Mouse (Mus musculus) neural tube, embryonic 12.5 days (tissue): ENCODE data around the gene Bmp8b. TPM values are rescaled to one million over a fixed set of nuclear protein-coding genes. Genes with fewer than 3 reads are reported as not detected.

ENCODE experiments used
- ATAC-seq: fragments of 200-750 bp; cut with Nextera tagmentation; 2 replicates; pipeline ENCODE4 v1.8.0; 2017; ENCODE audit warnings: low read depth, mild to moderate bottlenecking, moderate TSS enrichment, moderate library complexity; ENCODE audit not compliant: low FRiP score
- H3K27ac ChIP-seq: fragments of 300-500 bp; sonication (generic); 2 replicates; pipeline ENCODE4 v1.5.1; 2016
- H3K27me3 ChIP-seq: fragments of 300-500 bp; sonication (generic); replicated peaks from 2 replicates; pipeline ENCODE4 v1.6.1; 2016; ENCODE audit warnings: mild to moderate bottlenecking
- H3K36me3 ChIP-seq: fragments of 300-500 bp; sonication (generic); 2 replicates; pipeline ENCODE4 v1.6.1; 2016; ENCODE audit warnings: mild to moderate bottlenecking
- H3K4me1 ChIP-seq: fragments of 300-500 bp; sonication (generic); 2 replicates; pipeline ENCODE4 v1.6.1; 2016
- H3K4me2 ChIP-seq: fragments of 300-500 bp; sonication (generic); replicated peaks from 2 replicates; pipeline ENCODE4 v1.6.1; 2016; ENCODE audit warnings: mild to moderate bottlenecking
- H3K4me3 ChIP-seq: fragments of 300-500 bp; sonication (generic); 2 replicates; pipeline ENCODE4 v1.5.1; 2016
- H3K9ac ChIP-seq: fragments of 300-500 bp; sonication (generic); 2 replicates; pipeline ENCODE4 v1.6.1; 2016; ENCODE audit warnings: mild to moderate bottlenecking
- H3K9me3 ChIP-seq: fragments of 300-500 bp; sonication (generic); 2 replicates; pipeline ENCODE4 v1.6.1; 2016; ENCODE audit warnings: mild to moderate bottlenecking
- WGBS: fragments of 180-500 bp; shearing (Covaris S2); methylation state at CpG from one replicate; pipeline ENCODE4 v1.1.7; 2016; 5-methylcytosine and 5-hydroxymethylcytosine counted together
- polyA plus RNA-seq: library from polyadenylated mRNA; unstranded; fragments of >200 nt; fragmentation: Nextera tagmentation; extraction: Ambion mirVana; gene quantifications from 2 replicates; pipeline ENCODE4 v1.2.1, GENCODE M21; 2016

Gene Bmp8b
- 0.22 and 0.29 TPM in 2 replicates for polyA plus RNA-seq

DNA sequence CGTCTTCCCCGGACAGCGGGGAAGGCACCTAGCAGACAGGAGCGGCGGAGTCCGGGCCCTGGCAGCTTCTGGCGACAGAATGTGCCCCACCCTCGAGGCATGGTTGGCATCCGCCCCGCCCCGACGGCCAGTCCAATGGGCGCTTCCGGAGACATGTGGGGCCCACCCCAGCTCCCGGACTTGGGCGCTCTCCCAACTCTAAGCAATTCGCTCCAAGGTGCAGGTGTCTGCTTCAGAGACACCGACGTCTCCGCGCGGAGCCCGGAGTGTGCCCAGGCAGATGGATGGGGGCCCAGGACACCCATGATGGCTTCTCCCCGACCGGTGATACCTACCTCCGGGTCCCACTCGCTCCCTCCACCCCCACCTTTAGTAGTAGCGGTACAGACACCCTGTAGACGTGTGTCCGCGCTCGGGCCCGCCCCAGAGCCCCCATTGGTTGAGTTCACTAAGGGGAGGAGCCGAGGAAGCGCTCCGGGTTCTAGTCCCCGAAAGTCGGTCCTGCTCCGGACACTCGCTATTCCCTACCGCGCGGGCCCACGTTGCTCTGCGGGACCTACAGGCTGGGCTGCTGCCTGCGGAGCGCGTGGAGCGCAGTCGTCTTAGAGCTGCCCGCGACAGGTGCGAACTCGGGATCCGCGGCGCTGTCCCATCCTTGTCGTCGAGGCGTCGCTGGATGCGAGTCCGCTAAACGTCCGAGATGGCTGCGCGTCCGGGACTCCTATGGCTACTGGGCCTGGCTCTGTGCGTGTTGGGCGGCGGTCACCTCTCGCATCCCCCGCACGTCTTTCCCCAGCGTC, at the start of gene Bmp8b:
TSS of gene Bmp8b (plus strand) at position 515 of the 800 bp plus-strand sequence.
- Histone ChIP-seq H3K4me3 (peak within 1 kb of the TSS; percentile 24), H3K9ac (no peak within 1 kb of the TSS), H3K4me1 (peaks cover 8% of the 10 kb centered on the region), H3K36me3 (no peaks in the 10 kb centered on the region), H3K9me3 (no peaks in the 10 kb centered on the region), H3K4me2 (peak within 1 kb of the TSS; percentile 55), H3K27ac (no peak within 1 kb of the TSS), H3K27me3 (peaks cover 41% of the 10 kb centered on the region)
- peak; percentile 48; the same call in 1 of the 2 replicates for ATAC-seq
- WGBS = 5% methylated on average over 75 of the region's 75 CpGs

DNA sequence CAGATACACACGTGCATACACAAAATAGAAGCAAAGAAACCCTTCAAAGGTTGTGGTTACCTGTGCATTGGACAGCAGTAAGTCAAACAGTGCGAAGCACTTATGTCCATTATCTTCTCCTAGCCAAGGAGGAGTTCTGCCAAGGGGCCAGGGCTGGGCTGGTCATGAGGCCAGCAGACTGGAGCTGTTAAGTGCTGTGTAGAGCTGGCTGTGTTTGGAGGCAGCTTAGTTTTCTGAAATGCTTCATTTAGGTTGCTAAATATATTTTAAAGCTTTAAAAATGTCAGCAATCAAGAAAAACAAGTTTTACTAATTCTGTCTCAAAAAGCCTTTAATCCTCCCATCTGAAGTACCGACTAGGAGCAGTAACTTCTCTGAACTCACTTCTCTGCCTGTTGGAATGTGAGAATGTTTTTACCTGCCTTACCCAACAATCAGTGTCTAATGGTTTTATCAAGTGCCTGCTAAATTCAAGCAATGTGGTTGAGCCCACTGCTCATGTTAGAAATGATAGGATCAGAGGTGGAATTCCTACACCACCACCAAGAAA, 48.3 kb upstream of the Bmp8b start:
- Histone ChIP-seq H3K36me3 (peaks cover 53% of the 10 kb centered on the region), H3K9me3 (no peaks in the 10 kb centered on the region), H3K4me1 (peaks cover 24% of the 10 kb centered on the region), H3K4me3 (no peak overlapping the region), H3K27me3 (no peaks in the 10 kb centered on the region), H3K27ac (no peak overlapping the region), H3K4me2 (no peak overlapping the region), H3K9ac (no peak overlapping the region)
- no peak for ATAC-seq
- WGBS = 94% methylated on average over 3 of the region's 3 CpGs

DNA sequence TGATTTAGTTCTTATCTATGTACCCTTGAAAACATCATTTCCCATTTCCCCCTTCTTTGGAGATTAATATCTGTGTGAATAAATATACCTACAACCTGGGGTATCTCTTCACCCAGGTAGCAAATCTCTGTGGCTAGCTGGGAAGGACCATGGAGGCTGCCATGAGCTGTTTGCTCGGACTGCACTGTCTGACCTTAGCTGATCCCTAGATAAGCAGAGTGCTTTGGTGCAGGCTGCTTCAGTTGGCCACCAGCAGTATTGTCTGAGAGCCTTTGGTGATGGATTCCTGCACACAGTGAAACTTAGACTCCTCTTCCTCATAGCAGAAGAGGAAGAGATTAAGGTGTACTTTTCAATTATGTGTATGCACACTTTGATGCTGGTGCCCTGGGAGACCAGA, 47.0 kb upstream of the Bmp8b start:
- Histone ChIP-seq H3K27ac (no peak overlapping the region), H3K36me3 (peaks cover 41% of the 10 kb centered on the region), H3K27me3 (no peaks in the 10 kb centered on the region), H3K4me2 (no peak overlapping the region), H3K9ac (no peak overlapping the region), H3K9me3 (no peaks in the 10 kb centered on the region), H3K4me1 (peaks cover 19% of the 10 kb centered on the region), H3K4me3 (no peak overlapping the region)
- WGBS = 83% methylated on average over 1 of the region's 1 CpGs
- no peak for ATAC-seq

DNA sequence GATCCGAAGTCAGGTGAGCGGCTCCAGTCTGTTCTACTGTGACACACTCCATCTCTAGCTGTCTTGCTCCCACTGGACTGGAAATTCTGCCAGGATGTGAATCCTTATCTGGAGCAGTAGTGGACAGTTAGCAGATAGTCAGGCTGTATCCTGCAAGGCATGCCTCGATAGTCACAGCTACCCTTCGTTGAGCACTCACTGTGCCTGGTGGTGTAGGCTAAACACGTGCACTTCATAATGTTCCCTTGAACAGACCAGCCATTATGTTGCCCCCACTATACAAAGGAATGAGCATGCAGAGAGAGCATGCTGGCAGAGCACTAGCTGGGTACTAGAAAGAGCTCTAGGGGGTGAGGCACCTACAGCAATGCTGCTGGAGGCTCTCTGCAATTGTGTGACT, 43.2 kb upstream of the Bmp8b start:
- H3K4me2 ChIP-seq = no peak overlapping the region
- no peaks in the 10 kb centered on the region for H3K27me3 ChIP-seq
- no peak overlapping the region for H3K4me3 ChIP-seq
- no peak for ATAC-seq
- H3K36me3 ChIP-seq = peaks cover 5% of the 10 kb centered on the region; the same call in 1 of the 2 replicates
- 68% methylated on average over 5 of the region's 5 CpGs for WGBS
- H3K4me1 ChIP-seq = peaks cover 11% of the 10 kb centered on the region; the same call in 1 of the 2 replicates
- no peak overlapping the region for H3K9ac ChIP-seq
- H3K9me3 ChIP-seq = no peaks in the 10 kb centered on the region
- no peak overlapping the region for H3K27ac ChIP-seq

DNA sequence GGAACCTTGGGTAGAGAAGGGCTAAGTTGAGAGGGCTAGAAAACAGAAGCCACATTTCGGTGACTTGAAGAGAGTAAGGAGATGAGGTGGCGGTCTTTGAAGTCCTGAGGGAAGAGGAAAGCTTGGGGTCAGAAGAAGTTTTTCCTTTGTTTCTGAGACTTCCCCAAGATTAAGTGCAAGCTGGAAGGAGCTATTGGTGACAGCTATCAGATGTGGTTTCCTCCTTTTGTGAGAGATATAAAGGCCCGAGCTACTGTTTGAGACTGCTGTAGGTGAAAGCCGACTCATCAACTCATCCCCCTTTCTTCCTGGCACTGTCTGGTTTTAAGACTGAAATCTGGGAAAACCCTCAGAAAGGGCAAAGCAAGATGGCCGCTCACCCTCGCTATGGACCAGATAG, 36.3 kb upstream of the Bmp8b start:
- no peak overlapping the region for H3K4me2 ChIP-seq
- no peaks in the 10 kb centered on the region for H3K27me3 ChIP-seq
- WGBS = 89% methylated on average over 6 of the region's 6 CpGs
- H3K27ac ChIP-seq = no peak overlapping the region
- no peak overlapping the region for H3K9ac ChIP-seq
- H3K4me3 ChIP-seq = no peak overlapping the region
- H3K36me3 ChIP-seq = no peaks in the 10 kb centered on the region
- peaks cover 3% of the 10 kb centered on the region; the same call in 1 of the 2 replicates for H3K4me1 ChIP-seq
- ATAC-seq = no peak
- H3K9me3 ChIP-seq = no peaks in the 10 kb centered on the region

DNA sequence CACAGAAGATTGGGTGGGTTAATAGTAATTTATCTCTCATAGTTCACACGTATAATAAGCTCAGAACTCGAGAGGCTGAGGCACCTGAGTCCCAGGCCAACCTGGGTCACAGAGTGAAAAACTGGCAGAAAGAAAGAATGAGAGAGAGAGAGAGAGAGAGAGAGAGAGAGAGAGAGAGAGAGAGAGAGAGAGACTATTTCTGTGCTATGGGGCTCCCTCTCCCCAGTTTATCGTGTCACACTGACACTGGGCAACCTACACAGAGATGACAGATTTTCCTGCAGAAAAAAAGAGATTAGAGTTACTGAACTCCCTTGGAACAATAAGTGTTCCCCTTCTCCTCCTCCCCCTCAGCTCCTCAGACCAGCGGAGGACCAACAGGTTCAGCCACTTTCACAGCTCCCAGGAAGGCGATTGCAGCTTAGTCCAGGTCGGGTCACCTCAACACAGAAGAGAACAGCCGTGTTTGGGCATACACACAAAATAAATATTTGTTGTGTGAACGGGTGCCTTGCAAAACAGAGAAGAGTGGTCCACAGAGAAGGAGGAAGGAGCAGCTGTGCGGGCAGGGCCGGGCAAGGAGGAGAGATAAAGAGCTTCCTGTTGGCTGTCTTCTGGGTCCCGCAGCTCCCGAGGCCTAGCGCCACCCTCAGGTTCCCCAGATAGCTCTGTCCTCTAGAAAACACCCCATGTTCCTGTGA, 33.5 kb upstream of the Bmp8b start:
- ATAC-seq = peak; percentile 58; the same call in 1 of the 2 replicates

DNA sequence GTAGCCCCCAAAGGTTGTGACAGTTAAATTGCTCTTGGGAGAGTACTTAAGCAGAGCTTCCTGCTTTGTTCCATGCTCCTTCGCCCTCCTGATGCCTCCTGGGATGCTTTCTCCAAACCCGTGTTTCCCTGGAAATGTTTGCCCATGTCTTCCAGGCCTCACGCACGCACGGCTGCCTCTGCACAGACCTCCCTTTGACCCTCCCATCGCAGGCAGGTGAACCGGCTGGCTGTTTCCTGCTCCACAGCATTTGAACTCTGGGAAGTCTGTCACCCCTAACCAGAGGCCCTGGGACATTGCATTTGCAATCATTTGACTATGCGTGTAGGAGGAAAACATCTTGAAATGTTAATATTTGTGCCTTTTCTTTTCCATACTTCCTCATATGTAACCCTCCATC, 28.0 kb upstream of the Bmp8b start:
- Histone ChIP-seq H3K4me2 (no peak overlapping the region), H3K9ac (no peak overlapping the region), H3K27me3 (no peaks in the 10 kb centered on the region), H3K9me3 (no peaks in the 10 kb centered on the region), H3K36me3 (no peaks in the 10 kb centered on the region), H3K4me3 (no peak overlapping the region), H3K4me1 (no peaks in the 10 kb centered on the region), H3K27ac (no peak overlapping the region)
- WGBS = 65% methylated on average over 8 of the region's 8 CpGs
- ATAC-seq = no peak

More for the DNA sequence above, 33.5 kb upstream of the Bmp8b start:
- Histone ChIP-seq H3K4me2 (peak overlapping the region; percentile 41), H3K27me3 (no peaks in the 10 kb centered on the region), H3K9me3 (no peaks in the 10 kb centered on the region), H3K27ac (no peak overlapping the region), H3K4me3 (no peak overlapping the region), H3K9ac (no peak overlapping the region), H3K36me3 (no peaks in the 10 kb centered on the region), H3K4me1 (peaks cover 3% of the 10 kb centered on the region; the same call in 1 of the 2 replicates)
- 16% methylated on average over 13 of the region's 13 CpGs for WGBS

DNA sequence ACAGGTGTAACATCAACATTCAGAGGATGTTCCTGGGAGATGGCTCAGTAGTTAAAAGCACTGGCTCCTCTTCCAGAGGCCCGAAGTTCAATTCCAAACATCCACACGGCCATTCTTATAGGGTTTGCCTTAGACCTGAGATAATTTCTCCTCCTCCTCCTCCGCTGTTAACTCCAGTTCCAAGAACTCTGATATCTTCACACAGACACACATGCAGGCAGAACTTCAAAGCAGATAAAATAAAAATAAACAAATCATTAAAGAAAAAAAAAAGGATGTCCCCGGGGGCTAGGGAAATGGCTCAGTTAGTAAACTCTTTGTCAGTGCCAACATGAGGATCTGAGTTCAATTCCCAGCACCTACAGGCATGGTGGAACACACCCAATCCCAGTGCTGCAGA, 26.7 kb upstream of the Bmp8b start:
- ATAC-seq = no peak
- no peak overlapping the region for H3K9ac ChIP-seq
- no peaks in the 10 kb centered on the region for H3K9me3 ChIP-seq
- H3K36me3 ChIP-seq = no peaks in the 10 kb centered on the region
- H3K4me1 ChIP-seq = no peaks in the 10 kb centered on the region
- H3K27me3 ChIP-seq = no peaks in the 10 kb centered on the region
- H3K4me3 ChIP-seq = no peak overlapping the region
- WGBS = 92% methylated on average over 4 of the region's 4 CpGs
- H3K27ac ChIP-seq = no peak overlapping the region
- H3K4me2 ChIP-seq = no peak overlapping the region

DNA sequence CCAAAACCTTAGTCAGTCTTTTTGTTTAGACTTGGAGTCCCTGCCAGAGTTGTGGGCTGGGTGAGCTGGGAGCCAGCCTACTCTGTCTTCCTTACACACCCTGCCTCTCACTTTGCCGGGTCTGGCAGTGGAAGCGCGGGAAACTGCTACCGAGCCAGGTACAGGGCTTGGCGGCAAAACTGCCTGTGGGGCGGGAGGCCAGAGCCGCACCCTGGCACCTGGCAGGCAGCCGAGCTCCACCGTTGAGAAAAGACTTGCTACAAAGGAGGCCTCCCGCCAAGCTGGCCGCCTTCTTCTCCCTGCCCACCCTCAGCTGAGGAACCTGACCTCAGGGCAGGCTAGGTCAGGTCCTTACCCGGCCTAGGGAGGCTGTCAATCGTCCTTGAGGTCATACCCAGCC, 24.2 kb upstream of the Bmp8b start:
- Histone ChIP-seq H3K36me3 (no peaks in the 10 kb centered on the region), H3K27me3 (no peaks in the 10 kb centered on the region), H3K4me1 (no peaks in the 10 kb centered on the region), H3K4me2 (no peak overlapping the region), H3K9ac (no peak overlapping the region), H3K4me3 (no peak overlapping the region), H3K27ac (no peak overlapping the region), H3K9me3 (no peaks in the 10 kb centered on the region)
- 41% methylated on average over 13 of the region's 13 CpGs for WGBS
- no peak for ATAC-seq

DNA sequence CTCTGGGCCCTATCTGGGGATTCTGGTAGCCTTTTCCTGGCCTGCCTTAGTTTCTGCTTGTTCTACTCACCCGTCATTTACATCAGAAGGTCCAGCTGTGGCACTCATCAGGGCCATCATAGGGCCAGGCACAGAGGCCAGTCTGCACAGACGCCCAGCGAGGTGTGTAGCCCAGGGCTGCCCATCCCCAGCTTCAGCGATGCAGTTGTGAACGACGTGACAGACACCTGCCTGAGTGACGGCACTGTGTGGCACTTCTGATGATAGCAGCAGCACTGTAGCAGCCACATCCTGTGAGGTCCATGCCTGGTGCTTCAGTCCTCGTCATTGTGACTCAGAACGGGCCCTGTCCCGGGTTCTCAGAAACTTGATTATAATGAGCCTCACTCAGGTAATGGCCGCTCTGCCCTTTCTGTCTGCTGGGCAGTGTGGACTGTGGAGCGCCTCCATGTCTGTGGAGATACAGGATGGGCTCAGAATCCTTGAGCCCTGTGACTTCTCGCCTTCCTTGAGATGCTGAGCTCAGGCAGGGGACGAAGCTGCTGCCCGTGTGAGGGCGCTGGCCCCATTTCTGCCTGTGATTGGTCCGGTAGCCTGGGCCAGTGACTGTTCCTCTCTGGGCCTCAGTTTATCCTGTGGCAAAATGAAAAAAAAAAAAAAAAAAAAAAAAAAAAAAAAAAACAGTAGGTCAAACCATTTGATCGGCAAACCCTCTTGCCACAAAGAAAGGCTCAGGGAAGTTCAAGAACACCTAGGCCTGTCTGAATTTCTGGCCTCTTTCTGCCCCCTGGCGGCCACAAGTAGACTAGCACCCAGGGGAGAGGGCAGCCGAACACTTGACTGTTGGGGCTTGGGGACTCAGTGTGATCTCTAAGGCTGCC, 22.4 kb upstream of the Bmp8b start:
- peak; percentile 57; the same call in 1 of the 2 replicates for ATAC-seq
- Histone ChIP-seq H3K27me3 (no peaks in the 10 kb centered on the region), H3K27ac (no peak overlapping the region), H3K36me3 (no peaks in the 10 kb centered on the region), H3K4me2 (no peak overlapping the region), H3K9me3 (no peaks in the 10 kb centered on the region), H3K9ac (no peak overlapping the region), H3K4me3 (no peak overlapping the region), H3K4me1 (no peaks in the 10 kb centered on the region)
- 74% methylated on average over 20 of the region's 20 CpGs for WGBS

DNA sequence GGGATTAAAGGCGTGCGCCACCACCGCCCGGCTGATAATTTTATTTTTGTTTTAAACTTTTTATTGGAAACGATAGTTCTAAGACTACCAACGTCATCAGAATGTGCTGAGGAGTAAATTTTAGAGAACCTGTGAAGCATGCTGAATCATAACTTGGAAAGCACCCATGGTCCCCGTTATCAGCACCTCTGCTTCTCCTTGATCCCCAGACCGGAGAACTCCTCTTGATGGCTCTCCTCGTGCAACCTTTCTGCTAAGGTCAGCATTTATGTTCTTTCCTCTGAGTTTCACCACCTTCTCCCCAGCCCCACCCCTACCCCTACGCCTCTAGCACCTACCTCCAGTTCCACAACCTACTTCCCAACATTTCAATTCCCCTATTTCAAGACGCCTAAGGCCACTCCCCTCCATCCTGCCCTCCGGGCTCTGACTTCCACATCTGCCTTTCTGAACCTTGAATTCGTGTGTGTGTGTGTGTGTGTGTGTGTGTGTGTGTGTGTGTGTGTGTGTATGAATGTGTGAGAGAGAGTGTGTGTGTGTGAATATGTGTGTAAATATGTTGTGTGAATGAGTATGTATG, 21.6 kb upstream of the Bmp8b start:
- ATAC-seq = no peak
- WGBS = 70% methylated on average over 13 of the region's 13 CpGs

More for the DNA sequence above, 21.6 kb upstream of the Bmp8b start:
- H3K27ac ChIP-seq = no peak overlapping the region
- H3K27me3 ChIP-seq = no peaks in the 10 kb centered on the region
- H3K4me3 ChIP-seq = no peak overlapping the region
- H3K4me1 ChIP-seq = no peaks in the 10 kb centered on the region
- no peaks in the 10 kb centered on the region for H3K9me3 ChIP-seq
- H3K4me2 ChIP-seq = no peak overlapping the region
- H3K36me3 ChIP-seq = no peaks in the 10 kb centered on the region
- no peak overlapping the region for H3K9ac ChIP-seq
